Mouse (Mus musculus) liver, adult 2 months (tissue): Measurements from ENCODE around the gene Cenph.

Source experiments
- CTCF ChIP-seq: fragments of 200-500 bp; IDR thresholded peaks from 2 replicates; pipeline ENCODE4 v1.5.1; 2011; ENCODE audit warnings: low read depth, low read length, control low read depth
- POLR2A ChIP-seq: fragments of 200-500 bp; IDR thresholded peaks from 2 replicates; pipeline ENCODE4 v1.6.1; 2011; ENCODE audit warnings: low read length, control low read depth; ENCODE audit not compliant: insufficient read depth; ENCODE audit errors: extremely low read depth

- TF ChIP-seq CTCF (no peak), POLR2A (no peak)
Measured at GRCm38 (mm10) chr13:100730153-100730860, 45.4 kb downstream of the Cenph start.
